Mouse (Mus musculus) midbrain, embryonic 14.5 days (tissue): ENCODE measurements around the gene Dlg3. TPM values are rescaled to one million over a fixed set of nuclear protein-coding genes. Genes with fewer than 3 reads are reported as not detected.

Source experiments
- ATAC-seq: fragments of 200-750 bp; cut with Nextera tagmentation; 2 replicates; pipeline ENCODE4 v1.8.0; 2017; ENCODE audit warnings: moderate number of reproducible peaks, moderate library complexity; ENCODE audit not compliant: low FRiP score, low TSS enrichment
- DNase-seq: peaks from one replicate; pipeline ENCODE4 v3.0.0-alpha.2; 2015
- H3K27ac ChIP-seq: fragments of 300-500 bp; sonication (generic); replicated peaks from 2 replicates; pipeline ENCODE4 v1.5.1; 2014; ENCODE audit warnings: mild to moderate bottlenecking, low read depth, low read length, moderate library complexity
- H3K27me3 ChIP-seq: fragments of 300-500 bp; sonication (generic); 2 replicates; pipeline ENCODE4 v1.6.1; 2014; ENCODE audit warnings: low read length, control low read depth, mixed read lengths; ENCODE audit not compliant: control insufficient read depth, insufficient read depth
- H3K36me3 ChIP-seq: fragments of 300-500 bp; sonication (generic); 2 replicates; pipeline ENCODE4 v1.6.1; 2014; ENCODE audit warnings: low read length, control low read depth; ENCODE audit not compliant: control insufficient read depth, insufficient read depth
- H3K4me1 ChIP-seq: fragments of 300-500 bp; sonication (generic); 2 replicates; pipeline ENCODE4 v1.6.1; 2014; ENCODE audit warnings: mild to moderate bottlenecking, antibody characterized with exemption, low read length, control low read depth; ENCODE audit not compliant: control insufficient read depth, insufficient read depth
- H3K4me2 ChIP-seq: fragments of 300-500 bp; sonication (generic); 2 replicates; pipeline ENCODE4 v1.6.1; 2014; ENCODE audit warnings: mild to moderate bottlenecking, low read length, moderate library complexity
- H3K4me3 ChIP-seq: fragments of 300-500 bp; sonication (generic); replicated peaks from 2 replicates; pipeline ENCODE4 v1.5.1; 2014; ENCODE audit warnings: low read depth, low read length
- H3K9ac ChIP-seq: fragments of 300-500 bp; sonication (generic); replicated peaks from 2 replicates; pipeline ENCODE4 v1.6.1; 2014; ENCODE audit warnings: mild to moderate bottlenecking, low read length, moderate library complexity
- H3K9me3 ChIP-seq: fragments of 300-500 bp; sonication (generic); 2 replicates; pipeline ENCODE4 v1.6.1; 2016; ENCODE audit warnings: low read length, control low read depth, mixed read lengths; ENCODE audit not compliant: control insufficient read depth
- WGBS: fragments of 180-500 bp; shearing (Covaris S2); extraction: QIAGEN DNeasy Blood & Tissue Kit; methylation state at CpG from one replicate; pipeline ENCODE4 v1.1.7; 2014; 5-methylcytosine and 5-hydroxymethylcytosine counted together
- polyA plus RNA-seq: library from polyadenylated mRNA; unstranded; fragments of >200 nt; fragmentation: Nextera tagmentation; extraction: Ambion mirVana; gene quantifications from 2 replicates; pipeline ENCODE4 v1.2.1, GENCODE M21; 2014

The Dlg3 gene
- polyA plus RNA-seq: 13.0 and 14.8 TPM in 2 replicates

- Histone ChIP-seq H3K27me3 (no peaks in the 10 kb centered on the region), H3K4me3 (peak within 1 kb of the TSS; percentile 59), H3K27ac (peak within 1 kb of the TSS; percentile 82), H3K9me3 (no peaks in the 10 kb centered on the region), H3K4me1 (no peaks in the 10 kb centered on the region), H3K4me2 (peak within 1 kb of the TSS; percentile 55), H3K36me3 (no peaks in the 10 kb centered on the region), H3K9ac (peak within 1 kb of the TSS; percentile 72)
- peak; percentile 87 for DNase-seq
- ATAC-seq: peak; percentile 91
- WGBS: 19% methylated on average over 26 of the region's 26 CpGs
Measured at GRCm38 (mm10) chrX:100767181-100767884, at the start of gene Dlg3. Gene Dlg3, plus strand, starts transcription at chrX:100767722.

GRCm38 (mm10) chrX:100728947-100729346 lies 38.6 kb upstream of the Dlg3 start:
- no peak overlapping the region for H3K4me2 ChIP-seq
- ATAC-seq (peak; percentile 71), DNase-seq (peak; percentile 76)
- no peaks in the 10 kb centered on the region for H3K9me3 ChIP-seq
- no peaks in the 10 kb centered on the region for H3K27me3 ChIP-seq
- no peak overlapping the region for H3K4me3 ChIP-seq
- H3K4me1 ChIP-seq: peaks cover 6% of the 10 kb centered on the region; the same call in 1 of the 2 replicates
- WGBS: 29% methylated on average over 1 of the region's 1 CpGs
- H3K36me3 ChIP-seq: no peaks in the 10 kb centered on the region
- no peak overlapping the region for H3K9ac ChIP-seq
- H3K27ac ChIP-seq: peak overlapping the region; percentile 63

- Histone ChIP-seq H3K27ac (peak within 1 kb of the TSS; percentile 63), H3K4me3 (peak within 1 kb of the TSS; percentile 26), H3K36me3 (no peaks in the 10 kb centered on the region), H3K9me3 (no peaks in the 10 kb centered on the region), H3K4me2 (peak within 1 kb of the TSS; percentile 49), H3K4me1 (peaks cover 6% of the 10 kb centered on the region; the same call in 1 of the 2 replicates), H3K9ac (peak within 1 kb of the TSS; percentile 46), H3K27me3 (no peaks in the 10 kb centered on the region)
- ATAC-seq (peak; percentile 74), DNase-seq (peak; percentile 72)
- WGBS: 27% methylated on average over 8 of the region's 8 CpGs
Measured at GRCm38 (mm10) chrX:100729665-100730188, 37.8 kb upstream of the Dlg3 start, which contains the start of gene Gdpd2. Gene Gdpd2, plus strand, starts transcription at chrX:100729873.

GRCm38 (mm10) chrX:100730266-100730665 lies 37.3 kb upstream of the Dlg3 start:
- Histone ChIP-seq H3K4me3 (peak overlapping the region; percentile 26), H3K36me3 (no peaks in the 10 kb centered on the region), H3K4me1 (peaks cover 6% of the 10 kb centered on the region; the same call in 1 of the 2 replicates), H3K9me3 (no peaks in the 10 kb centered on the region), H3K4me2 (peak overlapping the region; percentile 49), H3K9ac (peak overlapping the region; percentile 46), H3K27ac (peak overlapping the region; percentile 63; the same call in 1 of the 2 replicates), H3K27me3 (no peaks in the 10 kb centered on the region)
- DNase-seq: no peak
- ATAC-seq: peak; percentile 60
- 31% methylated on average over 8 of the region's 8 CpGs for WGBS

GRCm38 (mm10) chrX:100734359-100734758 lies 33.2 kb upstream of the Dlg3 start:
- 83% methylated on average over 7 of the region's 7 CpGs for WGBS
- no peak overlapping the region for H3K9ac ChIP-seq
- H3K27me3 ChIP-seq: no peaks in the 10 kb centered on the region
- peaks cover 6% of the 10 kb centered on the region; the same call in 1 of the 2 replicates for H3K4me1 ChIP-seq
- H3K4me3 ChIP-seq: no peak overlapping the region
- no peak for DNase-seq
- ATAC-seq: no peak
- no peak overlapping the region for H3K4me2 ChIP-seq
- H3K27ac ChIP-seq: no peak overlapping the region
- H3K36me3 ChIP-seq: no peaks in the 10 kb centered on the region
- H3K9me3 ChIP-seq: no peaks in the 10 kb centered on the region

GRCm38 (mm10) chrX:100738918-100739317 lies 28.6 kb upstream of the Dlg3 start:
- Histone ChIP-seq H3K27ac (no peak overlapping the region), H3K27me3 (no peaks in the 10 kb centered on the region), H3K36me3 (no peaks in the 10 kb centered on the region), H3K4me3 (peak overlapping the region; percentile 15; the same call in 1 of the 2 replicates), H3K4me1 (no peaks in the 10 kb centered on the region), H3K9ac (no peak overlapping the region; the same call in 1 of the 2 replicates), H3K4me2 (peak overlapping the region; percentile 44), H3K9me3 (no peaks in the 10 kb centered on the region)
- ATAC-seq (peak; percentile 72; the same call in 1 of the 2 replicates), DNase-seq (peak; percentile 78)
- WGBS: 23% methylated on average over 14 of the region's 14 CpGs

GRCm38 (mm10) chrX:100739443-100739842 lies 28.1 kb upstream of the Dlg3 start:
- Histone ChIP-seq H3K36me3 (no peaks in the 10 kb centered on the region), H3K9me3 (no peaks in the 10 kb centered on the region), H3K27ac (no peak overlapping the region), H3K4me3 (peak overlapping the region; percentile 15; the same call in 1 of the 2 replicates), H3K4me2 (peak overlapping the region; percentile 44), H3K9ac (no peak overlapping the region; the same call in 1 of the 2 replicates), H3K4me1 (no peaks in the 10 kb centered on the region), H3K27me3 (no peaks in the 10 kb centered on the region)
- 35% methylated on average over 10 of the region's 10 CpGs for WGBS
- ATAC-seq: 0 out of 2 replicates have a peak, but pooled peaks have one; percentile 59
- peak; percentile 61 for DNase-seq

GRCm38 (mm10) chrX:100740785-100741184 lies 26.7 kb upstream of the Dlg3 start:
- no peaks in the 10 kb centered on the region for H3K9me3 ChIP-seq
- no peak overlapping the region for H3K4me2 ChIP-seq
- 74% methylated on average over 6 of the region's 6 CpGs for WGBS
- no peaks in the 10 kb centered on the region for H3K36me3 ChIP-seq
- ATAC-seq (no peak), DNase-seq (no peak)
- H3K4me1 ChIP-seq: no peaks in the 10 kb centered on the region
- H3K9ac ChIP-seq: no peak overlapping the region
- no peak overlapping the region for H3K4me3 ChIP-seq
- no peak overlapping the region for H3K27ac ChIP-seq
- no peaks in the 10 kb centered on the region for H3K27me3 ChIP-seq
